Mouse (Mus musculus) lung, postnatal 0 days (tissue): ENCODE data around the gene Irgm1. TPM values are rescaled to one million over a fixed set of nuclear protein-coding genes. Genes with fewer than 3 reads are reported as not detected.
"Not testable (repeated sequence)": the region's sequence is repeated elsewhere in the genome, so short reads cannot be mapped to it uniquely, and the experiment has no call there.

Experiments
- ATAC-seq: fragments of 200-750 bp; cut with Nextera tagmentation; 2 replicates; pipeline ENCODE4 v1.8.0; 2017; ENCODE audit warnings: moderate library complexity
- DNase-seq: peaks from one replicate; pipeline ENCODE4 v3.0.0-alpha.2; 2016; ENCODE audit warnings: low spot score
- H3K27ac ChIP-seq: fragments of 300-500 bp; sonication (generic); 2 replicates; pipeline ENCODE4 v1.5.1; 2014; ENCODE audit warnings: antibody characterized with exemption, mild to moderate bottlenecking, low read length, mixed read lengths
- H3K27me3 ChIP-seq: fragments of 300-500 bp; sonication (generic); replicated peaks from 2 replicates; pipeline ENCODE4 v1.6.1; 2014; ENCODE audit warnings: low read length, mixed read lengths; ENCODE audit not compliant: insufficient read depth
- H3K36me3 ChIP-seq: fragments of 300-500 bp; sonication (generic); 2 replicates; pipeline ENCODE4 v1.6.1; 2014; ENCODE audit warnings: low read length, mixed read lengths; ENCODE audit not compliant: insufficient read depth
- H3K4me1 ChIP-seq: fragments of 300-500 bp; sonication (generic); 2 replicates; pipeline ENCODE4 v1.6.1; 2014; ENCODE audit warnings: antibody characterized with exemption, low read depth, low read length, mixed read lengths; ENCODE audit not compliant: insufficient read depth
- H3K4me2 ChIP-seq: fragments of 300-500 bp; sonication (generic); replicated peaks from 2 replicates; pipeline ENCODE4 v1.6.1; 2014; ENCODE audit warnings: low read depth, mild to moderate bottlenecking, low read length, moderate library complexity, mixed read lengths
- H3K4me3 ChIP-seq: fragments of 300-500 bp; sonication (generic); 2 replicates; pipeline ENCODE4 v1.5.1; 2014; ENCODE audit warnings: low read depth, low read length
- H3K9ac ChIP-seq: fragments of 300-500 bp; sonication (generic); replicated peaks from 2 replicates; pipeline ENCODE4 v1.6.1; 2014; ENCODE audit warnings: low read depth, mild to moderate bottlenecking
- H3K9me3 ChIP-seq: fragments of 300-500 bp; sonication (generic); 2 replicates; pipeline ENCODE4 v1.6.1; 2016; ENCODE audit warnings: low read length, mixed read lengths
- CTCF ChIP-seq: IDR thresholded peaks from 2 replicates; pipeline ENCODE4 v1.5.1; 2016; ENCODE audit warnings: antibody characterized with exemption, mild to moderate bottlenecking
- EP300 ChIP-seq: IDR thresholded peaks from 2 replicates; pipeline ENCODE4 v1.6.1; 2016; ENCODE audit warnings: antibody characterized with exemption, mild to moderate bottlenecking, control low read depth
- WGBS: fragments of 180-500 bp; shearing (Covaris S2); extraction: QIAGEN DNeasy Blood & Tissue Kit; methylation state at CpG from one replicate; pipeline ENCODE4 v1.1.7; 2014; 5-methylcytosine and 5-hydroxymethylcytosine counted together
- polyA plus RNA-seq: library from polyadenylated mRNA; unstranded; fragments of >200 nt; fragmentation: Nextera tagmentation; extraction: Ambion mirVana; gene quantifications from 2 replicates; pipeline ENCODE4 v1.2.1, GENCODE M21; 2015

Gene Irgm1
- polyA plus RNA-seq, 1 experiment from 2014 or later: 20.2 TPM

DNA sequence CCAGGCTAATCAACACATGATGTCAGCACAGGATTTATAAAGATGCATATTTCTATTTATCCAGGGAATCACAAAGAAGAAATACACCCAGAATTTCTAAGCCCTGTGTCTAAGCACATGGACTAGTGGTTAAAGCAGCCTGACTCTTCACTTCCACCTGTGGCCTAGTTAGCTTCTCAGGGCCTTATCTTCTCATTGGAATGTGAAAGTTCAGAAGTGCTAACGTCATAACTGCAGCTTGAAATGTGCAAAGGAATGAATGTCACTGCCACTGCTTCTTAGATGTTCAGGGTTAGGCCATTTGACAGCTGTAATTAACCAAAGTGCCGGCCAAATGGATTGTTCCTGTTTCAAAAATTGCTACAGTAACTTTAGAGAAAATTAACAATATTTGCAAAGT is 41.2 kb downstream of the Irgm1 start:
- Histone ChIP-seq H3K27me3 (no peaks in the 10 kb centered on the region), H3K36me3 (no peaks in the 10 kb centered on the region), H3K27ac (no peak overlapping the region), H3K9ac (no peak overlapping the region), H3K4me1 (no peaks in the 10 kb centered on the region), H3K4me3 (no peak overlapping the region), H3K4me2 (no peak overlapping the region), H3K9me3 (no peaks in the 10 kb centered on the region)
- TF ChIP-seq EP300: peak; percentile 90
- TF ChIP-seq CTCF: no peak
- 41% methylated on average over 2 of the region's 2 CpGs for WGBS
- ATAC-seq: peak; percentile 11; the same call in 1 of the 2 replicates
- peak; percentile 76 for DNase-seq

DNA sequence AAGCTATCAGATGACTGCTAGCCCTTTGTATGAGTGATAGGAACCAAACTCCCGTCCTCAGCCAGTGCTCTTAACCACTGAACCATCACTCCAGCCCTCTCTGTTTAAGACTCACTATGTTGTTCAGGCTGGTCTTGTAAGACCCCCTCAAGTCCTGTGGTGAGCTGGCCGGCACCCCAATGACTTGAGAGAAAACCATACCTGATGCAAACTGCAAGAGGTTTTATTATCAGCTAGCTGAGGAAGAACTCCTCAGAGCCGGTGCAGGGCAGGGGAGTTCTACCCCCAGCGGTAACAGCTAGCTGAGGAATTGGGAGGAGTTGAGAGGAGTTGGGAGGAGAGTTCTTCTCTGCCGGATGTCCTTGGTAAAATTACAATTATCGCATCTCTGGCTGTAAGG is 43.6 kb downstream of the Irgm1 start:
- H3K36me3 ChIP-seq: no peaks in the 10 kb centered on the region
- H3K27me3 ChIP-seq: 0 out of 2 replicates have a peak, but pooled peaks cover 6% of the 10 kb centered on the region
- DNase-seq (no peak), ATAC-seq (no peak)
- 69% methylated on average over 6 of the region's 6 CpGs for WGBS
- peaks cover 6% of the 10 kb centered on the region; the same call in 1 of the 2 replicates for H3K4me1 ChIP-seq
- no peaks in the 10 kb centered on the region for H3K9me3 ChIP-seq
- H3K4me2 ChIP-seq: no peak overlapping the region
- TF ChIP-seq EP300 (no peak), CTCF (no peak)
- H3K27ac ChIP-seq: no peak overlapping the region
- H3K4me3 ChIP-seq: no peak overlapping the region
- H3K9ac ChIP-seq: no peak overlapping the region

DNA sequence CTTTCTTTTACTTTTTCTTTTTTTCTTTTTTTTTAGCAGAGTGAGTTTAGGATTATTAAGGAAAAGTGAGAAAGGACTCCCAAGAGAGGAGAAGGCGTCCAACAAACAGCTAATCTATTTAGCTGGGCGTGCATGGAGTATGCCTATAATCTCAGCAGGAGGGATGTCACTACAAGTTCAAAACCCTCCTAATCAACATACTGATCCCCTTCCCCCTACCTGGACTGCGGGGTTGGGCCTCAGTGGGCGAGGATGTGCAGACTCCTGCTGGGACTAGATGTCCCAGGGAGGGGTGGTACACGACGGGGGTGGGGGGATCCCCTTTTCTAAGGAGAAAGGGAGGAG is 44.8 kb downstream of the Irgm1 start:
- Histone ChIP-seq H3K27me3 (0 out of 2 replicates have a peak, but pooled peaks cover 6% of the 10 kb centered on the region), H3K4me1 (peaks cover 6% of the 10 kb centered on the region; the same call in 1 of the 2 replicates), H3K9me3 (no peaks in the 10 kb centered on the region), H3K4me2 (peak overlapping the region; percentile 61), H3K27ac (peak overlapping the region; percentile 44), H3K4me3 (peak overlapping the region; percentile 41), H3K36me3 (no peaks in the 10 kb centered on the region), H3K9ac (0 out of 2 replicates have a peak overlapping the region, but pooled peaks have one; percentile 29)
- WGBS: 1% methylated on average over 6 of the region's 6 CpGs
- DNase-seq (peak; percentile 55), ATAC-seq (peak; percentile 13; the same call in 1 of the 2 replicates)
- no peak for TF ChIP-seq EP300
- no peak for TF ChIP-seq CTCF

DNA sequence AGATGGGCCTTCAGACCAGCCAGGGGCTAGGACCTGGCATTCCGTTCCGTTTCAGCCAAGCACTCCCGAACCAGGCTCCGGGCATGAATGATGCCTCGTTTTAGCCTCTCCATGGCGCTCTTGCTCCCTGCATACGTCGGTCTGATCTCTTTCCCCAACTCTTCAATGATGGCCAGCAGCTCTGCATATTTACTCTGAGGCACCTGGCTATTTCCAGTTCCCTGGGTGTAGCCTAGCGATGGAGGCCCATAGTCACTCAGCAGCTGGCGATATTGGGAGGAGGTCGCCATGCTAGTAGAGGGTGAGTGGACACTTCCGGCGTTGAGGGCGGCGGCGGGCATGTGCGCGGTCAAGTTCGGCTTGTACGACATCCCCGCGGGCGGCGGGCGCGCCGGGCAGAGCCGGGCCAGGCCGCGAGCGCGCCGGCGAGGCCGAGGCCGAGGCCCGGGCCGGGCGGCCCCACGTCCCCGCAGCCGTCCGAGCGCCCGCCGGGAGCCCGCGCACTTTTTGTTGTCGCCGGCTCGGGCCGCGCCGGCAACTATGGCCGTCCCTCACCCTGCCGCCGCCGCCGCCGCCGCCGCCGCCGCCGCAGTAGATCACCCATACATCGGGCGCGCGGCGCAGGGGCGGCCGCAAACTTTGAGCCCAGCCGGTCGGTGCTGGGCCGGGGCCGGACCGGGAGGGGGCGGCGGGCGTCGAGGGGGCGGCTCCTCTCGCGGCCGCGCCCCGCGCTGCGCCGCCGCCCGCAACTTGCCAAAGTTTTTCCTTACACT is 45.3 kb downstream of the Irgm1 start, which contains the start of the genes Trim7 and Gm12184:
Trim7 (plus strand) TSS at position 162 of the 773 bp plus-strand sequence.
Gm12184 (minus strand) TSS at position 677 of the 773 bp plus-strand sequence.
- peak; percentile 31; the same call in 1 of the 2 replicates for TF ChIP-seq CTCF
- Histone ChIP-seq H3K4me3 (peak within 1 kb of the TSS; percentile 41), H3K27ac (peak within 1 kb of the TSS; percentile 44), H3K9ac (0 out of 2 replicates have a peak within 1 kb of the TSS, but pooled peaks have one; percentile 29), H3K4me2 (peak within 1 kb of the TSS; percentile 61)
- H3K4me1 ChIP-seq, H3K27me3 ChIP-seq, DNase-seq, H3K36me3 ChIP-seq, H3K9me3 ChIP-seq: not testable (repeated sequence)
- WGBS: under 1% methylated on average over 39 of the region's 92 CpGs
- peak; percentile 89 for ATAC-seq

DNA sequence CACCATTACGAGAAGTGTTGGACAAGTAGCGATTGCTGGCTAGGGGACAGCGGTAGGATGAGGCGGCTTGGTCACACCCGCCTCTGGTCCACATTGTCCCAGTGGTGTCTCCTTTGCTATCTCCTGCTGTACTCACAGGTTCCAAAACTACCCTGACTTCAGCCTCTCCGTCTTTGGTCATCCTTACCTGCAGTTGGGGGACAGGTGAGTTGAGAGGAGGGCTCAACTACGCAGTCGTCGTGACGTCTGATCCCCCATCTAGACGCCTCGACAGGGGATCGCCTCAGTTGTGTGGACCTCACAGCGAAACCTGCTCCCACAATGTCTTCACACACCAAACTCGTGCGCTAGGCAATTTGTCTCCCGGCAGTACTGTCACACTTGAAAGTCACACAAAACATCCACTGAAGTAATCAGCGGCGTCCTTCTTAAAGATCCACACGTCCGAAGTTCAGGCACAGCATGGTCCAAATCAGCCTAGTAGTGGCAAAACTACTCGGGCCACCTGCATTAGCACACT is 47.1 kb downstream of the Irgm1 start:
- Histone ChIP-seq H3K4me1 (peaks cover 6% of the 10 kb centered on the region; the same call in 1 of the 2 replicates), H3K27me3 (0 out of 2 replicates have a peak, but pooled peaks cover 6% of the 10 kb centered on the region), H3K4me2 (peak overlapping the region; percentile 52), H3K4me3 (peak overlapping the region; percentile 28; the same call in 1 of the 2 replicates), H3K36me3 (no peaks in the 10 kb centered on the region), H3K27ac (no peak overlapping the region), H3K9me3 (no peaks in the 10 kb centered on the region), H3K9ac (no peak overlapping the region)
- TF ChIP-seq EP300: no peak
- no peak for TF ChIP-seq CTCF
- no peak for ATAC-seq
- DNase-seq: no peak
- WGBS: 8% methylated on average over 22 of the region's 22 CpGs

DNA sequence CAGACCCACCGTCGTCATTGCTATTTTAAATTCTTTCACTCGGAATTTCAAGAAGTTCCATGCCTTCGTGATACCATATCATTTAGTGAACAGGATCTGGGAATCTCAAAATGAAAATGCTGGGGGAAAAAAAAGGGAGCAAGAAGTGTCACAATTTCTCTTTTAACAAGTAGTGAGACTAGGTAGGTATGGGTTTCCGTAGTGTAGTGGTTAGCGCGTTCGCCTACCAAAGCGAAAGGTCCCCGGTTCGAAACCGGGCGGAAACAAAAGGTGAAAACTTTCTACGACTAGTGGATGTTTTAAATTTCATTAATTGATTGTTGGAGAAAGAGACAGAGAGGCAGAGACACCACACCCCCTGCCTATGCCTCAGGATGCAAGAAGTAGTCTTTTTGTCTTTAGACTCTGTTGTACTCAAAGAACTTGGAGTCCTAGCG is 47.9 kb downstream of the Irgm1 start:
- TF ChIP-seq CTCF: no peak
- TF ChIP-seq EP300: peak; percentile 48; the same call in 1 of the 2 replicates
- Histone ChIP-seq H3K4me3 (peak overlapping the region; percentile 28), H3K4me1 (peaks cover 6% of the 10 kb centered on the region; the same call in 1 of the 2 replicates), H3K27me3 (0 out of 2 replicates have a peak, but pooled peaks cover 6% of the 10 kb centered on the region), H3K27ac (no peak overlapping the region), H3K9me3 (no peaks in the 10 kb centered on the region), H3K4me2 (peak overlapping the region; percentile 52), H3K36me3 (no peaks in the 10 kb centered on the region), H3K9ac (no peak overlapping the region)
- WGBS: 1% methylated on average over 15 of the region's 15 CpGs
- DNase-seq: peak; percentile 68
- ATAC-seq: no peak
